Mouse (Mus musculus) layer of hippocampus, adult 18-20 months (tissue): Measurements from ENCODE around the gene Ptpn4. TPM values are rescaled to one million over a fixed set of nuclear protein-coding genes. Genes with fewer than 3 reads are reported as not detected.

ENCODE experiments used
- DNase-seq, 2 experiments: peaks; one replicate each; pipeline ENCODE4 v3.0.0; 2022; ENCODE audit warnings: low spot score in 2 of 2
- total RNA-seq, 2 experiments: library from RNA; stranded (reverse); gene quantifications; 2 replicates each; pipeline ENCODE4 v1.2.3; 2021

Ptpn4 gene
- total RNA-seq, 2 experiments from 2014 or later = 56.9 to 61.0 TPM

DNA sequence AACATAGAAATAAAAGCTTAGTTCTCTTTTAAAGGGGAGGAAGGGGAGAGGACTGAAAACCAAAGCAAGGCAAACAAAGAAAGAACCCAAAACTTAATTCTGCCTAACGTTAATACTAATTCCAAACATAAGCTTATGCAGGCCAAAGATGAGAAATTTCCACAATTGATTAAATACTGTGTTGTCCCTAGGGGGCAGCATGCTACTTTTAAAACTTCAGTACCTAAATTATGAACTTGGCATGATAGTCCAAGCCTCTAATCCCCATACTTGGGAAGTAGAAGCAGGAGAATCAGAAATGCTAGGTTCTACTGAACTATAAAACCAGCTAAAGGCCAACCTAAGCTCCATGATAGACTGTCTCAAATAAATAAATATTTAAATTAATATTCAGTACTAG, 18.7 kb downstream of the Ptpn4 start:
- DNase-seq = peak in 1 of 2 experiments; percentile 64

DNA sequence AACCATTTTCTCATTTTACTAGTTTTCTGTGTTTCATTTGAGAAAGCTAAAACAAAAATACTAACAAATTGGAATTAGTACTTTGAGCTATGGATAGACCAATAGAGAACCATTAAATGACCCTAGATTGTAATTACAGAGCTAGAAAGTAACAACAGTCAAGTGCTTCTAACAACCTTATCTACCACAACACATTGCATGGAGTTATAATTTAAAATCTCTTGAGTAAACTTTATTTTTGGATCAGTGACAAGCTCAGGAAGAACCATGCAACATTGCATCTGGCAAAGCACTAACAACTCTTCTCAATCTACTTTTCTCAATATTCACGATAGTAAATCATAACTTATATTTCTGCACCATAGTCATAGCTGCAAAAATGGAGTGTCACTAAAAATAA, 29.7 kb downstream of the Ptpn4 start:
- no peak for DNase-seq

GRCm38 (mm10) chr1:119805984-119806383, 31.4 kb downstream of the Ptpn4 start:
- peak in 1 of 2 experiments; percentile 32 for DNase-seq

GRCm38 (mm10) chr1:119804586-119804985, 32.8 kb downstream of the Ptpn4 start:
- DNase-seq = no peak

- DNase-seq = no peak
Observed at GRCm38 (mm10) chr1:119795174-119795573, 42.2 kb downstream of the Ptpn4 start.

- no peak for DNase-seq
Observed at GRCm38 (mm10) chr1:119794342-119794741, 43.1 kb downstream of the Ptpn4 start.

GRCm38 (mm10) chr1:119790616-119791015, 46.8 kb downstream of the Ptpn4 start:
- DNase-seq = no peak

DNA sequence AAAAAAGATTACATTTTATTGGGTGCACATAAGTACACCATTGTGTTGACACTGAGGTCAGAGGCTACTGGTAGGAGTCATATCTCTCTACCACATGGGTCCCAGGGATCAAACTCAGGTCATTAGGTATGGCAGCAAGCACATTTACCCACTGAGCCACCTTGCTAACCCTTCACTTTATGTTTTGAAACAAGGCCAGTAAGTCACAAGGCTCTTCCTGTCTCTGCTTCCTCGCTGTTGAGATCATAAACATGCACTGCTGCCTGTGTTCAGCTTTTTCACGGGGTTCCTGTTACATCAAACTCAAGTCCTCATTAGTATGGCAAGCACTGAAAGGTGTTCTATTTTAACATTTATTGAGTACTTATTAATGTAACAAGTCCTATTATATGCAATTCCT, 61.5 kb downstream of the Ptpn4 start:
- no peak for DNase-seq

DNA sequence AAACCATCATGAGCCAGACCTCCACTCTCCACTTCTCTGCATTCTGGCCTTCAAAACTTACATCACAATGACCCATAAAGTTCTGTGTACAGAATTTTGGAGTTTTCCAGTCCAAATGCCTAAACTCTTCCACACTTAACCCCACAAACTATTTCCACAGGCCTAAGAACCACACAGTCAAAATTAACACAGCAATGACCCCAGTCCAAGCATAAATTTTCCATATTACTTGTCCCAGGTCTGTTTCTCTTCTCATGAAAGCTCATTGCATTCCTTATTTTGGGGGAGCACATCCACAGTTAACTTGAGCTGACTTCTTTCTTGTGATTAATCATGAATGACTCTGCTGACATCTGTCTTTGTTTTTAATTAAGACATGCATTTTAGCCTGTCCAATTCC, 101.7 kb downstream of the Ptpn4 start:
- DNase-seq = no peak

DNA sequence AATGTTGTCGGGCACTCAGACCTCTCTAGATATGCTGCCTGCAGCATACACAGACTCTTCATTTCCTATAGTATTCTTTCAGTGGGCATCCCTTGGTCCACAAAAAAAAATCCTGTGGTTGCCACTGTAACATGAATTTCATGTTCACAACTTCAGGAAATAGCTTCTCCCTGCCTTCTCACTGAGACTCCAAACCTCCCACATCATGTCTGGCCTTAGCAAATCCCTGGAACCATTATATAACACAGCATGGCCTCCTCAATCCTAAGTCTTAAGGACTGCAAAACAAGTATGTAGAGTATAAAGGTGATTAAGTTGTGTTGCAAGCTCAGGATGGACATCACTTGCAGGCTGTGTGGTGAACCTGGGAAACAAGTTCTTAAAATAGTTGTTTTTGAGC, 102.6 kb downstream of the Ptpn4 start:
- DNase-seq = no peak

- no peak for DNase-seq
Observed at GRCm38 (mm10) chr1:119731166-119731565, 106.2 kb downstream of the Ptpn4 start.

DNA sequence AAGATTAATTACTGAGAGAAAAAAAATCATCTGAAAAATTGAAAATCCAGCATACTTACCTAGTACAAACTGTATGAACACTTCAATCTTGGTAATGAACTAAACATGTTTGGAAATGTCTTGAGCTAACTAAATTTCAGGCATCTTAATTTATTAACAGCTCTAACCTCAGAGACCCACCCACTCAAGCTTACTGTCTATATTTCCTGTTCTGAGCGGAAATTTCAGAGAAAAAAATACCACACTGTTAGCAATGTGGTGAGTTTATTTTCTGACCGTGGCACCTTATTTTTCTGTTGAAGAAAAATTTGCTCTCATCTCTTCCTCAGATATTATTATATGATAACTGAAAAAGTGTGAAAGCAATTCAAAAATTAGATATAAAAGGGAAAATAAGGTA, 124.4 kb downstream of the Ptpn4 start:
- no peak for DNase-seq

- DNase-seq = no peak
Observed at GRCm38 (mm10) chr1:119706471-119707217, 130.8 kb downstream of the Ptpn4 start.

GRCm38 (mm10) chr1:119696860-119697259, 140.6 kb downstream of the Ptpn4 start:
- DNase-seq = no peak

DNA sequence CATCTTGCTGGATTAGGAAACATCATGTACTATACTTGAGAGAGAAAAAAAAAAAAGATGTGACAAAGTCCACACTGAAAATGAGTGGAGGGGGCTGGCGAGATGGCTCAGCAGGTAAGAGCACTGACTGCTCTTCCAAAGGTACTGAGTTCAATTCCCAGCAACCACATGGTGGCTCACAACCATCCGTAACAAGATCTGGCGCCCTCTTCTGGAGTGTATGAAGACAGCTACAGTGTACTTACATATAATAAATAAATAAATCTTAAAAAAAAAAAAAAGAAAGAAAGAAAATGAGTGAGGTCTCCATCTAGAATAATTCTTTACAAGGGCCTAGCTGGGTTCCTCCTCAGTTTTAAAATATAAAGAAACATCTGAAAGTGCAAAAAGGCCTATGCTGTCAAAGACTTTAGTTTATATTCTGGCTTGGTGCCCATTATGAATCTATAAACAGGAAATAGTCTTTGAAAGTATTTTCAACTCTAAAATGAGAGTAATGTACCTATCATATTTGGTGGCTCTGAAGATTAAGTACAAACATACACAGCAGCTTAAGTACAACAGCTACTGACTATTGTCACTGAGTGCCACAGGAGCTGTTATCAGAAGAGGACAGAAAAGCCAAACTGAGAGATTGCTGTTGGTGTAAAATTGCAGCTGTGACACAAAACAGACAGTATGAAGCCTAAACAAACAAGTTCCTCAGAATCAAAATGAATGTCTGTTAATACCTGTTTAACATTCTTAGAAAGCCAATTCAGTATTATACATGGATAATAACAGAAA, 151.4 kb downstream of the Ptpn4 start:
- no peak for DNase-seq

GRCm38 (mm10) chr1:119681663-119682213, 155.7 kb downstream of the Ptpn4 start:
- no peak for DNase-seq

GRCm38 (mm10) chr1:119674984-119675383, 162.4 kb downstream of the Ptpn4 start:
- peak; percentile 10 to 47 for DNase-seq

DNA sequence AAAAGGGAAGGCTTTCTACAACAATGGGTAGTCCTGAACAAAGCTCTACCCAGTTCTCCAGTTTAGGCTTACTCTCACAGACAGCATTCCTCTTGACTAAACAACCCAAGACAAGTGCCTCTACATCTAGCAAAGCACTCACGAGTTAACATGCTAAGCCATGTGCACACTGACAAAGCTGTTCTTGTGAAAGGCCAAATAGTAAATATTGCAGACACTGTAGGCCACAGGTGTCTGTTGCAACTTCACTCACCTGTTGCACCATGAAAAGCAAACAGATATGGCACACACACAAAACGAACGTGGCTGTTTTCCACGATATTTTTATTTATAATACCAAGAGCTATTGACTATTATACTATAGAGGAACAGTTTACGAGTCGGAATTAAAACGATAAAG, 170.5 kb downstream of the Ptpn4 start:
- DNase-seq = no peak

GRCm38 (mm10) chr1:119654307-119654706, 183.1 kb downstream of the Ptpn4 start:
- DNase-seq = no peak

DNA sequence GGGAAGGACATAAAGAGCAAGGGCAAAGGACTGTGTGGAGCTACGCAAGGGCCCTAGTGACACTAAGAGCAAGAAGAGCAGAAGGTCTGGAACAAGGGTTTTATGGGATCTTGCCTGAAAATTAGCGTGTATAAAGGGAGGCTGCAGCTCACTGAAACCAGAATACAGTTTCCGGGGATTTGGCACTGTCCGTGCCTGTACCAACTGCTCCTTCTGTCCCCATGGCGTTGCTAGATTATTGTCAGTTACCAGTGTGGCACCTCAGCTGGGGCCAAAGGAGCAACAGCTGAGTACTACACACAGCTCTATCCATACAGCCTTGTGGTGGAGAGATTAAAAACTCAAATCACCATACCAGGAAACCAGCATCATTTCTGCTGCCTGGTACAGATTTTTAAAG, 187.0 kb downstream of the Ptpn4 start:
- DNase-seq = no peak

GRCm38 (mm10) chr1:119649627-119650026, 187.8 kb downstream of the Ptpn4 start:
- no peak for DNase-seq
